20 mouse cellular contexts compared by ENCODE assay signal in the genomic region with DNA sequence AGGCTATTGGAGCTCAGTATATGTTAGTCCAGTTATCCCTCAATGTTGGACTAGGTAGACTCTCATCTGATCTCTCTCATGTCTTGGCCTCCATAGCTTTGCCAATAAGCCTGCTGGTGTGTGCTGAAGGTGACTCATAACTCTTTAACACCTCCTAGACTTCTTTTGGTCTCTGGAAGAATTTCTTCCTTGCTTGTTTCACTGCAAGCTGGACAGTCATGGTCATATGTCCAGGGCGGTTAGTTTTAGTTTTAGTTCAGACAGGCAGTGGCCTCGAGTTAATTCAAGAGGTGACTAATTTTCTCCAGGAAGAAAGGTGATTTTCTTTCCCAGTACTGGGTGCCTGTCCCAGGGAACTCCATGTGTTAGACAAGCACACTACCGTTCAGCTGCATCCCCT.
"Had no signal": no experiment of that assay in that cellular context is flagged by ENCODE, and none has a peak within 500 bp of the region (broad histone marks: within the 10 kb centered on the region; RNA-seq: fewer than 3 reads in every experiment).

No protein-coding gene starts in this region.

- DNase-seq: kidney, adult 9 months; kidney, postnatal 4 days; layer of hippocampus, postnatal 36 days; liver, postnatal 0 days; right cerebral cortex, adult 18-20 months; right cerebral cortex, postnatal 14 days; right cerebral cortex, postnatal 4 days; thymus, postnatal 25 days had no signal

- H3K27me3 ChIP-seq: limb, embryonic 12.5 days; limb, embryonic 15.5 days; midbrain, embryonic 15.5 days; neural tube, embryonic 12.5 days; neural tube, embryonic 15.5 days had no signal

- H3K4me3 ChIP-seq: left cerebral cortex, adult 2 months; limb, embryonic 12.5 days; limb, embryonic 15.5 days; midbrain, embryonic 12.5 days; midbrain, embryonic 15.5 days; neural tube, embryonic 12.5 days; neural tube, embryonic 15.5 days had no signal

- H3K4me1 ChIP-seq: limb, embryonic 15.5 days; midbrain, embryonic 12.5 days; midbrain, embryonic 15.5 days; neural tube, embryonic 12.5 days; neural tube, embryonic 15.5 days had no signal

- ATAC-seq: liver, postnatal 0 days; lung, postnatal 0 days; midbrain, embryonic 15.5 days had no signal

- H3K9ac ChIP-seq: limb, embryonic 12.5 days; limb, embryonic 15.5 days; liver, embryonic 14.5 days; liver, postnatal 0 days; lung, embryonic 14.5 days; midbrain, embryonic 12.5 days; midbrain, embryonic 15.5 days; neural tube, embryonic 12.5 days; neural tube, embryonic 15.5 days had no signal

- H3K9me3 ChIP-seq: limb, embryonic 12.5 days; limb, embryonic 15.5 days; midbrain, embryonic 12.5 days; midbrain, embryonic 15.5 days; neural tube, embryonic 12.5 days; neural tube, embryonic 15.5 days had no signal

- H3K36me3 ChIP-seq: limb, embryonic 12.5 days; limb, embryonic 15.5 days; midbrain, embryonic 12.5 days; midbrain, embryonic 15.5 days; neural tube, embryonic 12.5 days; neural tube, embryonic 15.5 days had no signal

- H3K27ac ChIP-seq: left cerebral cortex, adult 2 months; limb, embryonic 12.5 days; limb, embryonic 15.5 days; liver, embryonic 14.5 days; macrophage; midbrain, embryonic 12.5 days; midbrain, embryonic 15.5 days; neural tube, embryonic 12.5 days had no signal

- H3K4me2 ChIP-seq: limb, embryonic 12.5 days; limb, embryonic 15.5 days; liver, embryonic 11.5 days; lung, embryonic 14.5 days; midbrain, embryonic 12.5 days; midbrain, embryonic 15.5 days; neural tube, embryonic 12.5 days; neural tube, embryonic 15.5 days had no signal
